Mouse (Mus musculus): ENCODE results near the gene Spats1. TPM values are rescaled to one million over a fixed set of nuclear protein-coding genes. Genes with fewer than 3 reads are reported as not detected.

Gene Spats1
- polyA plus RNA-seq, 1 experiment from 2014 or later, result 1.8 TPM

Other genes with a start within 250 kb of the Spats1 start
- 79.9 and 82.6 TPM in 2 replicates for gene Cdc5l, start 41.7 kb downstream of the Spats1 start, polyA plus RNA-seq (2016; fragmentation: Nextera tagmentation; extraction: Ambion mirVana)
- gene Aars2, start 31.4 kb upstream of the Spats1 start, polyA plus RNA-seq (2016; fragmentation: Nextera tagmentation; extraction: Ambion mirVana), result 22.8 and 26.5 TPM in 2 replicates
- 1.1 and 2.4 TPM in 2 replicates for gene Tcte1, start 48.0 kb upstream of the Spats1 start, polyA plus RNA-seq (2016; fragmentation: Nextera tagmentation; extraction: Ambion mirVana)
- gene Tmem151b, start 74.3 kb upstream of the Spats1 start, polyA plus RNA-seq (2016; fragmentation: Nextera tagmentation; extraction: Ambion mirVana), result 8.5 and 13.4 TPM in 2 replicates
- 5.5 and 5.7 TPM in 2 replicates for gene Nfkbie, start 80.3 kb upstream of the Spats1 start, polyA plus RNA-seq (2016; fragmentation: Nextera tagmentation; extraction: Ambion mirVana)
- 91.0 and 91.7 TPM in 2 replicates for gene Slc35b2, start 88.5 kb upstream of the Spats1 start, polyA plus RNA-seq (2016; fragmentation: Nextera tagmentation; extraction: Ambion mirVana)
- gene Hsp90ab1, start 97.9 kb upstream of the Spats1 start, polyA plus RNA-seq (2016; fragmentation: Nextera tagmentation; extraction: Ambion mirVana), result 1,580 and 1,603 TPM in 2 replicates
- gene Slc29a1, start 124.2 kb upstream of the Spats1 start, polyA plus RNA-seq (2016; fragmentation: Nextera tagmentation; extraction: Ambion mirVana), result 50.2 and 52.0 TPM in 2 replicates
- gene Mymx, start 126.7 kb upstream of the Spats1 start, polyA plus RNA-seq (2016; fragmentation: Nextera tagmentation; extraction: Ambion mirVana), result 0.24 TPM in 1 of 2 replicates, not detected in the other
- gene Capn11, start 183.9 kb upstream of the Spats1 start, polyA plus RNA-seq (2016; fragmentation: Nextera tagmentation; extraction: Ambion mirVana), result 0.76 and 1.1 TPM in 2 replicates
- gene Mrpl14, start 210.9 kb upstream of the Spats1 start, polyA plus RNA-seq (2016; fragmentation: Nextera tagmentation; extraction: Ambion mirVana), result 98.8 and 112 TPM in 2 replicates
- gene Tmem63b, start 211.5 kb upstream of the Spats1 start, polyA plus RNA-seq (2016; fragmentation: Nextera tagmentation; extraction: Ambion mirVana), result 85.7 and 89.3 TPM in 2 replicates

All from forebrain, embryonic 12.5 days (tissue).